Mouse (Mus musculus) layer of hippocampus, adult 9-10 months (tissue): ENCODE measurements around the gene Plod1.
A peak's percentile ranks its signal among the peaks of the same experiment; 100 is the strongest.

ENCODE experiments used
- DNase-seq: peaks from one replicate; pipeline ENCODE4 v3.0.0; 2022; ENCODE audit warnings: low spot score

The Plod1 gene

GRCm38 (mm10) chr4:147937486-147937885 is 919 bp upstream of the Plod1 start:
- no peak for DNase-seq

- DNase-seq: no peak
These were observed 454 bp upstream of the Plod1 start for GRCm38 (mm10) chr4:147937021-147937420.

GRCm38 (mm10) chr4:147935904-147936303 is 663 bp downstream of the Plod1 start:
- DNase-seq: no peak

- DNase-seq: no peak
These were observed 2.0 kb downstream of the Plod1 start for GRCm38 (mm10) chr4:147934611-147935010.

- DNase-seq: no peak
These were observed 2.4 kb downstream of the Plod1 start for GRCm38 (mm10) chr4:147934134-147934533.

GRCm38 (mm10) chr4:147930946-147931345 is 5.6 kb downstream of the Plod1 start:
- DNase-seq: no peak

GRCm38 (mm10) chr4:147928540-147928939 is 8.0 kb downstream of the Plod1 start:
- no peak for DNase-seq

GRCm38 (mm10) chr4:147928136-147928535 is 8.4 kb downstream of the Plod1 start:
- no peak for DNase-seq

GRCm38 (mm10) chr4:147927705-147928104 is 8.9 kb downstream of the Plod1 start:
- no peak for DNase-seq

GRCm38 (mm10) chr4:147922341-147922740 is 14.2 kb downstream of the Plod1 start:
- no peak for DNase-seq

- DNase-seq: no peak
These were observed 15.6 kb downstream of the Plod1 start for GRCm38 (mm10) chr4:147920973-147921372.

GRCm38 (mm10) chr4:147918459-147919121 is 18.0 kb downstream of the Plod1 start:
- DNase-seq: no peak

GRCm38 (mm10) chr4:147909486-147909885 is 27.1 kb downstream of the Plod1 start:
- no peak for DNase-seq

GRCm38 (mm10) chr4:147906230-147906629 is 30.3 kb downstream of the Plod1 start:
- no peak for DNase-seq

- DNase-seq: peak; percentile 27
These were observed 31.4 kb downstream of the Plod1 start for GRCm38 (mm10) chr4:147905090-147905659.

- DNase-seq: peak; percentile 94
These were observed 32.1 kb downstream of the Plod1 start, which contains the start of gene Mfn2 for GRCm38 (mm10) chr4:147904313-147905089. Gene Mfn2, minus strand, starts transcription at chr4:147904704.

- DNase-seq: no peak
These were observed 33.0 kb downstream of the Plod1 start for GRCm38 (mm10) chr4:147903601-147904000.

- no peak for DNase-seq
These were observed 33.6 kb downstream of the Plod1 start for GRCm38 (mm10) chr4:147902906-147903500.

GRCm38 (mm10) chr4:147900452-147900851 is 36.1 kb downstream of the Plod1 start:
- no peak for DNase-seq

- no peak for DNase-seq
These were observed 39.2 kb downstream of the Plod1 start for GRCm38 (mm10) chr4:147897348-147897747.

- DNase-seq: no peak
These were observed 40.2 kb downstream of the Plod1 start for GRCm38 (mm10) chr4:147896411-147896810.

GRCm38 (mm10) chr4:147895815-147896330 is 40.7 kb downstream of the Plod1 start:
- DNase-seq: no peak
